Mouse (Mus musculus) C2C12 (cell line): ENCODE results near the gene Ddx4. TPM values are rescaled to one million over a fixed set of nuclear protein-coding genes. Genes with fewer than 3 reads are reported as not detected.
A peak's percentile ranks its signal among the peaks of the same experiment; 100 is the strongest.
"Not testable (repeated sequence)": the region's sequence is repeated elsewhere in the genome, so short reads cannot be mapped to it uniquely, and the experiment has no call there.

Experiments used
- H3K27me3 ChIP-seq: one replicate; pipeline ENCODE4 v1.6.1; 2011; ENCODE audit not compliant: control insufficient read depth, insufficient read depth, insufficient read length
- H3K36me3 ChIP-seq: one replicate; pipeline ENCODE4 v1.6.1; 2011; ENCODE audit not compliant: control insufficient read depth, insufficient read depth
- H3K4me3 ChIP-seq: one replicate; pipeline ENCODE4 v1.5.1; 2011; ENCODE audit warnings: mild to moderate bottlenecking, control low read depth; ENCODE audit not compliant: poor library complexity, insufficient read depth, severe bottlenecking
- H3K79me2 ChIP-seq: one replicate; pipeline ENCODE4 v1.6.1; 2011; ENCODE audit not compliant: control insufficient read depth, insufficient read depth
- H3K79me3 ChIP-seq: one replicate; pipeline ENCODE4 v1.6.1; 2011; ENCODE audit warnings: low read depth, control low read depth
- H3ac ChIP-seq: one replicate; pipeline ENCODE3; 2011; ENCODE audit warnings: low read depth; ENCODE audit not compliant: control insufficient read depth, insufficient read length
- CEBPB ChIP-seq: IDR thresholded peaks from one replicate; pipeline ENCODE4 v1.6.1; 2011; ENCODE audit warnings: low read depth, mild to moderate bottlenecking, control low read depth, moderate library complexity
- CTCF ChIP-seq: IDR thresholded peaks from one replicate; pipeline ENCODE4 v1.5.1; 2011; ENCODE audit not compliant: control insufficient read depth, insufficient read depth, insufficient read length
- FOSL1 ChIP-seq: IDR thresholded peaks from one replicate; pipeline ENCODE4 v1.8.0; 2011; ENCODE audit warnings: mild to moderate bottlenecking, low read length; ENCODE audit not compliant: poor library complexity, insufficient read depth, severe bottlenecking
- MAX ChIP-seq: IDR thresholded peaks from one replicate; pipeline ENCODE4 v1.6.1; 2011; ENCODE audit warnings: mild to moderate bottlenecking, control low read depth
- MYOD1 ChIP-seq: IDR thresholded peaks from one replicate; pipeline ENCODE4 v1.6.1; 2011; ENCODE audit warnings: low read depth; ENCODE audit not compliant: control insufficient read depth, insufficient read length
- MYOG ChIP-seq: IDR thresholded peaks from one replicate; pipeline ENCODE4 v1.6.1; 2011; ENCODE audit not compliant: control insufficient read depth, insufficient read length; ENCODE audit errors: extremely low read depth
- USF1 ChIP-seq: IDR thresholded peaks from one replicate; pipeline ENCODE4 v1.6.1; 2011; ENCODE audit warnings: low read depth, mild to moderate bottlenecking, control low read depth, moderate library complexity
- polyA plus RNA-seq: library from polyadenylated mRNA; unstranded; fragments of >200 nt; fragmentation: generic; extraction: Trizol; gene quantifications from one replicate; pipeline ENCODE4 v1.2.1, GENCODE M21; 2012; ENCODE audit warnings: missing spikeins

Ddx4 gene
- polyA plus RNA-seq, 1 experiment: not detected

DNA sequence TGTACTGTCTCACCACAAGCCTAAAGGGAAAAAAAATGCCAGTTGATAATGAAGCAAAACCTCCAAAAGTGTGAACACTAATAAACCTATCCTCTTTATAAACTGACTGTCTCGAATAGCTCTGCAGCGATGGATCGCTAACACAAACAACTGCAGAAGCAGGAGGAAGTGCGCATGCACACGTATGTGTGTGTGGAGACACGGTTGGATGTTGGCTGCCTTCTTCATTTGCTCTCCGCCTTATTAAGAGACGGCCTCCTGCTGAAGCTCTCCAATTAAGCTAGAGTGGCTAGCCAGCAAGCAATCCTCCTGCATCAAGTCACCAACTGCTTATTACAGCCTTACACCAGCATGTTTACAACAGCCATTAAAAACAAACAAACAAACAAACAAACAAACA lies 70.0 kb downstream of the Ddx4 start:
- no peak overlapping the region for H3K4me3 ChIP-seq
- H3ac ChIP-seq: no peak overlapping the region
- H3K79me2 ChIP-seq: no peaks in the 10 kb centered on the region
- TF ChIP-seq MAX (no peak), FOSL1 (no peak), USF1 (no peak), MYOD1 (no peak), MYOG (no peak)
- H3K27me3 ChIP-seq: peaks cover 23% of the 10 kb centered on the region
- no peaks in the 10 kb centered on the region for H3K36me3 ChIP-seq
- no peaks in the 10 kb centered on the region for H3K79me3 ChIP-seq

DNA sequence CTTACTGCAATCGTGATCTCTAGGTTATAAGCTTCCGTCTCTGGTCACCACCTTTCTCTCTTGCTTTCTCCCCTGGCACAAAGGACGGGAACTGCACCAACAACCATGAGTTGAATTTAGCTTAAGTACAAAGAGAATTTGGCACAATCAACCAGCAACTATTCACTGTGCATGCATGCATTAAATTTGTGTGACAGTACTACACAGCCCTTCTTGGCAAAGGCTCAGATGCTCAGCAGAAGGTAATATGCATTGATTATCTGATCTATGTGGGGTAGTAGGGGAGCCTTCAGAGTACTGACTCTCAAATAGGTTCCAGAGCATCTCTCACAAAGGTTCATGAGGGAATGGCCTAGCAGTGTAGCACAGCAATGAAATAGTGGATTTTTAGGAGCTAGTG lies 70.5 kb downstream of the Ddx4 start:
- TF ChIP-seq CTCF (no peak), MYOG (no peak), FOSL1 (no peak), USF1 (no peak), MAX (no peak), CEBPB (no peak), MYOD1 (no peak)
- Histone ChIP-seq H3K79me3 (no peaks in the 10 kb centered on the region), H3K4me3 (no peak overlapping the region), H3ac (no peak overlapping the region), H3K79me2 (no peaks in the 10 kb centered on the region), H3K27me3 (peaks cover 23% of the 10 kb centered on the region), H3K36me3 (no peaks in the 10 kb centered on the region)

DNA sequence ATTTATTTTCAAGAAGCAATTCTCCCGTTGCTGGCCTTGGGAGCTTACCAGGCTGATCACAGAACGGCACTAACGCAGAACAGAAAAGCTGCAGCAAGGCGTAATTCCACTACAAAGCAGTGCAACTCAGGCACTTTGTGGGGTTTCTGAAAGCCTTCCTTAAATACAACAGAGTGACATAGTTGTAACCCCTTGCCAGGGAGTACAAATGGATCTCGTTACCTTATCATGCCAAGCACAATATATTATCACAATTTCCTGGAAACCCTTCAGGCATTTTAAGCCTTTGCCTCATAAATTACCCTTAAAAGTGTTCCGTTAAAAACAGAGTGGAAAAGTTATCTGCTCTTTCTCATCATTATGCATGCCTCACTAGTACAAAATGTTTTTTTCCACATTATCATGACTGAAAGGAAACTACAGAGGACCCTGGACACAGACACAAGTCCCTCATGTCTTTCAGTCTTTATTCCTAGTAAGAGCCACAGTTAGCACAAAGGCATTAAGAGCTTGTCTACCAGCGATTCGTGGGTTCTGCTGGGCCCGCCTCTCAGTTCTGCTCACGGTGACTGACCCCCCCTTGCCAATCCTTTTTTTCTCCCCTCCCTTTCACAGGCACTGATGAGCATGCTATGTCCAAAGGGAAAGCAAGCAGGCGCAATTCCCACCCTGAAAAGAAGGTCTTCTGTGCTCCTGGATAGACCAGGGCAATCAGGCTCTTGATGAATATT lies 71.5 kb downstream of the Ddx4 start:
- Histone ChIP-seq H3K4me3 (no peak overlapping the region), H3K79me2 (no peaks in the 10 kb centered on the region), H3K79me3 (no peaks in the 10 kb centered on the region), H3K27me3 (peaks cover 16% of the 10 kb centered on the region), H3ac (no peak overlapping the region), H3K36me3 (no peaks in the 10 kb centered on the region)
- TF ChIP-seq FOSL1: no peak
- no peak for TF ChIP-seq CEBPB
- no peak for TF ChIP-seq CTCF
- no peak for TF ChIP-seq MAX
- no peak for TF ChIP-seq MYOG

DNA sequence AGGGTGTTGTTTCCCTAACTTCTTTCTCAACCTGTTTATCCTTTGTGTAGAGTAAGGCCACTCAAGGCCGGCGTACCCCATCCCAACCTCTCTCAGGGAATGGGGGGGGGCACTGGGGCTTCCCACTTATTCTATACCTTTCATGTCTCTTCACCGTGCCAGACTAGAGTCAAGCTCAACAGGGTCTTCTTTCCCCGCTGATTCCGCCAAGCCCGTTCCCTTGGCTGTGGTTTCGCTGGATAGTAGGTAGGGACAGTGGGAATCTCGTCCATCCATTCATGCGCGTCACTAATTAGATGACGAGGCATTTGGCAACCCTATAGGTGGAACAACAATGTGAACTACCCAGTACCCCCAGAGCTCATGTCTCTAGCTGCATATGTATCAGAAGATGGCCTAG lies 74.2 kb downstream of the Ddx4 start:
- not testable (repeated sequence) for H3K36me3 ChIP-seq
- TF ChIP-seq MAX: peak; percentile 33
- peaks cover 16% of the 10 kb centered on the region for H3K27me3 ChIP-seq

DNA sequence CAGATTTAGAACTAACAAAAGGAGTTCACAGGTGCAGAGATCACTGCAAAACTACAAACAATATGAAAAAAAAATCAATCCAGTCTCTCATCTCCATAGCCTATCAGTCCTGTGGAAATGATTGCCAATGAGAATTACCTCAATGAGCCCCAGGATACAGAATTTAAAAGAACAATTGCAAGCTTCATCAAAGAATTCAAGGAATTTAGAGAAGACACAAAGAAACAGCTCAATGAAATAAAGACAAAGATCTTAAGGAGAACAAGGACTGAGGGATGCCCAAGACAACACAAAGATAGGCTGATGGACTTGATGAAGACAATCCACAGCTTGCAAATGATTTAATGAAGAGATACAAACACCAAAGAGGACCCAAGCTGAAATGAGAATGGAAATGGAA lies 78.5 kb downstream of the Ddx4 start:
- H3K4me3 ChIP-seq: no peak overlapping the region
- no peaks in the 10 kb centered on the region for H3K79me2 ChIP-seq
- no peaks in the 10 kb centered on the region for H3K79me3 ChIP-seq
- no peaks in the 10 kb centered on the region for H3K36me3 ChIP-seq
- H3ac ChIP-seq: no peak overlapping the region
- TF ChIP-seq MYOG (no peak), MAX (no peak), FOSL1 (no peak), CTCF (no peak), USF1 (no peak), CEBPB (no peak), MYOD1 (no peak)
- peaks cover 13% of the 10 kb centered on the region for H3K27me3 ChIP-seq

More for the DNA sequence above, 74.2 kb downstream of the Ddx4 start:
- H3K79me3 ChIP-seq, H3K4me3 ChIP-seq, H3K79me2 ChIP-seq, H3ac ChIP-seq: not testable (repeated sequence)

DNA sequence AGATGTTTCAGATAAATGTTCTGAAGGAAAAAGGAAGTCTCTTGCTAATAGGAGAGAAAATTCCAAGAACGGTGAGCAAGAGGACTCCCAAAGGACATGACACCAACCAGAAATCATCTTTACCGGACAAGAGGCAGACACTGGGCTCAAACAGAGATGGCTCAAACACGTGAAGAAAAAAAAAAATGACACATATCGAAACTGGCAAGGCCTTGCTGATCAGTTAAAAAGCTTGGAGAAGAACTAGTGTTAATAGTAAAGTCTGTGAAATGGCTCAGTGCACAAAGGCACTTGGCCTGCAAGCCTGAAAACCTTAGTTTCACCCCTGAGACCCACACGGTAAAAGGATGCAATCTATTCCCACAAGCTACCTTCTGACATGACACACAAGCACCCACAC lies 81.5 kb downstream of the Ddx4 start:
- H3ac ChIP-seq: no peak overlapping the region
- H3K79me3 ChIP-seq: no peaks in the 10 kb centered on the region
- H3K27me3 ChIP-seq: peaks cover 15% of the 10 kb centered on the region
- no peak overlapping the region for H3K4me3 ChIP-seq
- H3K79me2 ChIP-seq: no peaks in the 10 kb centered on the region
- H3K36me3 ChIP-seq: no peaks in the 10 kb centered on the region
- TF ChIP-seq MYOG (no peak), USF1 (no peak), CTCF (no peak), FOSL1 (no peak)
